Mouse (Mus musculus): ENCODE measurements around the gene Usp13. TPM values are rescaled to one million over a fixed set of nuclear protein-coding genes. Genes with fewer than 3 reads are reported as not detected.

Gene Usp13
- 4.2 and 4.6 TPM in 2 replicates for polyA plus RNA-seq (2014; fragmentation: Nextera tagmentation; extraction: Ambion mirVana)

GRCm38 (mm10) chr3:32817357-32818326 is at the start of gene Usp13:
Gene Usp13 (plus strand): TSS chr3:32817546.
- Histone ChIP-seq H3K4me1 (replicated peaks; ENCODE audit: control insufficient read depth, insufficient read depth, low read length) (peaks cover 14% of the 10 kb centered on the region), H3K36me3 (ENCODE audit: control insufficient read depth, insufficient read depth, low read length) (no peaks in the 10 kb centered on the region), H3K9ac (ENCODE audit: low read length) (peak within 1 kb of the TSS; percentile 70), H3K27me3 (replicated peaks; ENCODE audit: control insufficient read depth, insufficient read depth, low read length) (no peaks in the 10 kb centered on the region), H3K9me3 (ENCODE audit: control insufficient read depth, low read length) (no peaks in the 10 kb centered on the region), H3K27ac (ENCODE audit: low read depth) (peak within 1 kb of the TSS; percentile 79), H3K4me3 (ENCODE audit: low read depth, low read length) (peak within 1 kb of the TSS; percentile 69), H3K4me2 (ENCODE audit: low read length) (peak within 1 kb of the TSS; percentile 64)
- WGBS = under 1% methylated on average over 84 of the region's 84 CpGs
- ATAC-seq (replicated peaks; ENCODE audit: low FRiP score, low TSS enrichment, low read depth) (peak; percentile 87), DNase-seq (ENCODE audit: low spot score) (peak; percentile 89)

- no peaks in the 10 kb centered on the region for H3K27me3 ChIP-seq (replicated peaks; ENCODE audit: control insufficient read depth, insufficient read depth, low read length)
- H3K9me3 ChIP-seq (ENCODE audit: control insufficient read depth, low read length) = no peaks in the 10 kb centered on the region
- H3K36me3 ChIP-seq (ENCODE audit: control insufficient read depth, insufficient read depth, low read length) = no peaks in the 10 kb centered on the region
- H3K4me2 ChIP-seq (ENCODE audit: low read length) = no peak overlapping the region
- H3K4me3 ChIP-seq (ENCODE audit: low read depth, low read length) = no peak overlapping the region
- DNase-seq (ENCODE audit: low spot score) (no peak), ATAC-seq (replicated peaks; ENCODE audit: low FRiP score, low TSS enrichment, low read depth) (no peak)
- no peak overlapping the region for H3K27ac ChIP-seq (ENCODE audit: low read depth)
- H3K9ac ChIP-seq (ENCODE audit: low read length) = no peak overlapping the region
- WGBS = 64% methylated on average over 2 of the region's 2 CpGs
- no peaks in the 10 kb centered on the region for H3K4me1 ChIP-seq (replicated peaks; ENCODE audit: control insufficient read depth, insufficient read depth, low read length)
Observed at GRCm38 (mm10) chr3:32770781-32771180, 46.6 kb upstream of the Usp13 start.

- DNase-seq (ENCODE audit: low spot score) (no peak), ATAC-seq (replicated peaks; ENCODE audit: low FRiP score, low TSS enrichment, low read depth) (peak; percentile 36; the same call in 1 of the 2 replicates)
- no peaks in the 10 kb centered on the region for H3K9me3 ChIP-seq (ENCODE audit: control insufficient read depth, low read length)
- peak overlapping the region; percentile 70 for H3K9ac ChIP-seq (ENCODE audit: low read length)
- no peaks in the 10 kb centered on the region for H3K27me3 ChIP-seq (replicated peaks; ENCODE audit: control insufficient read depth, insufficient read depth, low read length)
- H3K4me3 ChIP-seq (ENCODE audit: low read depth, low read length) = peak overlapping the region; percentile 69
- peaks cover 7% of the 10 kb centered on the region for H3K4me1 ChIP-seq (replicated peaks; ENCODE audit: control insufficient read depth, insufficient read depth, low read length)
- peak overlapping the region; percentile 79 for H3K27ac ChIP-seq (ENCODE audit: low read depth)
- peak overlapping the region; percentile 64 for H3K4me2 ChIP-seq (ENCODE audit: low read length)
- no peaks in the 10 kb centered on the region for H3K36me3 ChIP-seq (ENCODE audit: control insufficient read depth, insufficient read depth, low read length)
- WGBS = 5% methylated on average over 9 of the region's 9 CpGs
Observed at GRCm38 (mm10) chr3:32817001-32817356, 367 bp upstream of the Usp13 start.

GRCm38 (mm10) chr3:32818327-32818900 is 1.1 kb downstream of the Usp13 start:
- Histone ChIP-seq H3K4me2 (ENCODE audit: low read length) (peak overlapping the region; percentile 64), H3K4me3 (ENCODE audit: low read depth, low read length) (peak overlapping the region; percentile 69), H3K9me3 (ENCODE audit: control insufficient read depth, low read length) (no peaks in the 10 kb centered on the region), H3K9ac (ENCODE audit: low read length) (peak overlapping the region; percentile 70; the same call in 1 of the 2 replicates), H3K4me1 (replicated peaks; ENCODE audit: control insufficient read depth, insufficient read depth, low read length) (peaks cover 21% of the 10 kb centered on the region), H3K36me3 (ENCODE audit: control insufficient read depth, insufficient read depth, low read length) (no peaks in the 10 kb centered on the region), H3K27me3 (replicated peaks; ENCODE audit: control insufficient read depth, insufficient read depth, low read length) (no peaks in the 10 kb centered on the region), H3K27ac (ENCODE audit: low read depth) (no peak overlapping the region)
- 6% methylated on average over 12 of the region's 12 CpGs for WGBS
- ATAC-seq (replicated peaks; ENCODE audit: low FRiP score, low TSS enrichment, low read depth) (no peak), DNase-seq (ENCODE audit: low spot score) (peak; percentile 53)

GRCm38 (mm10) chr3:32822620-32823019 is 5.3 kb downstream of the Usp13 start:
- Histone ChIP-seq H3K4me3 (ENCODE audit: low read depth, low read length) (no peak overlapping the region), H3K36me3 (ENCODE audit: control insufficient read depth, insufficient read depth, low read length) (no peaks in the 10 kb centered on the region), H3K4me1 (replicated peaks; ENCODE audit: control insufficient read depth, insufficient read depth, low read length) (peaks cover 22% of the 10 kb centered on the region), H3K27me3 (replicated peaks; ENCODE audit: control insufficient read depth, insufficient read depth, low read length) (no peaks in the 10 kb centered on the region), H3K9ac (ENCODE audit: low read length) (no peak overlapping the region), H3K27ac (ENCODE audit: low read depth) (no peak overlapping the region; the same call in 1 of the 2 replicates), H3K4me2 (ENCODE audit: low read length) (no peak overlapping the region), H3K9me3 (ENCODE audit: control insufficient read depth, low read length) (no peaks in the 10 kb centered on the region)
- DNase-seq (ENCODE audit: low spot score) (no peak), ATAC-seq (replicated peaks; ENCODE audit: low FRiP score, low TSS enrichment, low read depth) (peak; percentile 54)
- 8% methylated on average over 3 of the region's 3 CpGs for WGBS

GRCm38 (mm10) chr3:32824923-32825322 is 7.6 kb downstream of the Usp13 start:
- Histone ChIP-seq H3K9me3 (ENCODE audit: control insufficient read depth, low read length) (no peaks in the 10 kb centered on the region), H3K4me1 (replicated peaks; ENCODE audit: control insufficient read depth, insufficient read depth, low read length) (peaks cover 15% of the 10 kb centered on the region), H3K27me3 (replicated peaks; ENCODE audit: control insufficient read depth, insufficient read depth, low read length) (no peaks in the 10 kb centered on the region), H3K4me2 (ENCODE audit: low read length) (no peak overlapping the region), H3K36me3 (ENCODE audit: control insufficient read depth, insufficient read depth, low read length) (no peaks in the 10 kb centered on the region), H3K27ac (ENCODE audit: low read depth) (no peak overlapping the region), H3K4me3 (ENCODE audit: low read depth, low read length) (no peak overlapping the region), H3K9ac (ENCODE audit: low read length) (no peak overlapping the region)
- 84% methylated on average over 5 of the region's 5 CpGs for WGBS
- DNase-seq (ENCODE audit: low spot score) = no peak
- no peak for ATAC-seq (replicated peaks; ENCODE audit: low FRiP score, low TSS enrichment, low read depth)

- Histone ChIP-seq H3K9me3 (ENCODE audit: control insufficient read depth, low read length) (no peaks in the 10 kb centered on the region), H3K4me3 (ENCODE audit: low read depth, low read length) (no peak overlapping the region), H3K27ac (ENCODE audit: low read depth) (no peak overlapping the region), H3K4me2 (ENCODE audit: low read length) (no peak overlapping the region), H3K27me3 (replicated peaks; ENCODE audit: control insufficient read depth, insufficient read depth, low read length) (no peaks in the 10 kb centered on the region), H3K9ac (ENCODE audit: low read length) (no peak overlapping the region), H3K36me3 (ENCODE audit: control insufficient read depth, insufficient read depth, low read length) (no peaks in the 10 kb centered on the region), H3K4me1 (replicated peaks; ENCODE audit: control insufficient read depth, insufficient read depth, low read length) (peaks cover 15% of the 10 kb centered on the region)
- 93% methylated on average over 3 of the region's 3 CpGs for WGBS
- DNase-seq (ENCODE audit: low spot score) (no peak), ATAC-seq (replicated peaks; ENCODE audit: low FRiP score, low TSS enrichment, low read depth) (no peak)
Observed at GRCm38 (mm10) chr3:32825964-32826479, 8.7 kb downstream of the Usp13 start.

- ATAC-seq (replicated peaks; ENCODE audit: low FRiP score, low TSS enrichment, low read depth) (no peak), DNase-seq (ENCODE audit: low spot score) (no peak)
- no peak overlapping the region for H3K4me3 ChIP-seq (ENCODE audit: low read depth, low read length)
- H3K9ac ChIP-seq (ENCODE audit: low read length) = no peak overlapping the region
- no peaks in the 10 kb centered on the region for H3K9me3 ChIP-seq (ENCODE audit: control insufficient read depth, low read length)
- no peak overlapping the region for H3K27ac ChIP-seq (ENCODE audit: low read depth)
- no peaks in the 10 kb centered on the region for H3K36me3 ChIP-seq (ENCODE audit: control insufficient read depth, insufficient read depth, low read length)
- H3K27me3 ChIP-seq (replicated peaks; ENCODE audit: control insufficient read depth, insufficient read depth, low read length) = no peaks in the 10 kb centered on the region
- no peak overlapping the region for H3K4me2 ChIP-seq (ENCODE audit: low read length)
- peaks cover 15% of the 10 kb centered on the region for H3K4me1 ChIP-seq (replicated peaks; ENCODE audit: control insufficient read depth, insufficient read depth, low read length)
- 80% methylated on average over 6 of the region's 6 CpGs for WGBS
Observed at GRCm38 (mm10) chr3:32826701-32827100, 9.4 kb downstream of the Usp13 start.
